Mouse (Mus musculus): ENCODE measurements around the gene Pld3.
"Not testable (repeated sequence)": the region's sequence is repeated elsewhere in the genome, so short reads cannot be mapped to it uniquely, and the experiment has no call there.

The Pld3 gene

DNA sequence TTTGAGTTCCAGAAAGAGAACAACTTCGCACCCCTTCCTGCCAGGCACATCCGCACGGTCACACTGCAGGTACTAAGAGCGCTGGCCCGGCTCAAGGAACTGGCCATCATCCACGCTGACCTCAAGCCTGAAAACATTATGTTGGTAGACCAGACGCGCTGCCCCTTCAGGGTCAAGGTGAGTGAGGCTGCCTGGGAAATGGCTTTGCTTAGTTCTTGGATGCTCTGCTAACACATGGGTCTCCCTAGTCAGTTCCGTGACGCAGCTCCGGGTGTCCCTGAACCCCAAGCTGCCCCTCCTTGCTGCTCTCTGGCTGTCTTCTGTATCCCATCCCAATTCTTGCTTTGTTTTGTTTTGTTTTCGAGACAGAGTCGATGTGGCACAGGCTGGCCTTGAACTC is 29.2 kb downstream of the Pld3 start:
- DNase-seq (ENCODE audit: low spot score): no peak

DNA sequence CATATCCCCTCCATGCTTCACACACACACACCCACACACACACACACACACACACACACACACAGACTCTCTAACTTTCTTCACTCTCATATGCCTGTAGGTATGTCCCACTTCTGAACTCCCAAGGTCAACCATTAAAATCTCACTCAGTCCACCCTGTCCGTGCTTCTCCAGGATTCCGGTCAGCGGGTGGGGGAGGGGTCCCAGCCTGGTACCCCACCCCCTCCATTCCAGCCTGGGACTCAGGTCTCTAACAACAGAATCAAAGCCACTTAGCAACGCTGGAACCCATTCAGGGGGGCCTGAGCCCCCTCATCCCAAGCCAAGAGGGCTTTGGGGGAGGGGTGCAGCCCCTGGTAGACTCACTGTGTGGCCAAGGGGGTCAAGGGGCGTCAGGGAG is 30.1 kb downstream of the Pld3 start, which contains the start of gene Hipk4:
Gene Hipk4, plus strand, starts transcription at position 301 of the 400 bp plus-strand sequence.
- DNase-seq (ENCODE audit: low spot score): no peak

DNA sequence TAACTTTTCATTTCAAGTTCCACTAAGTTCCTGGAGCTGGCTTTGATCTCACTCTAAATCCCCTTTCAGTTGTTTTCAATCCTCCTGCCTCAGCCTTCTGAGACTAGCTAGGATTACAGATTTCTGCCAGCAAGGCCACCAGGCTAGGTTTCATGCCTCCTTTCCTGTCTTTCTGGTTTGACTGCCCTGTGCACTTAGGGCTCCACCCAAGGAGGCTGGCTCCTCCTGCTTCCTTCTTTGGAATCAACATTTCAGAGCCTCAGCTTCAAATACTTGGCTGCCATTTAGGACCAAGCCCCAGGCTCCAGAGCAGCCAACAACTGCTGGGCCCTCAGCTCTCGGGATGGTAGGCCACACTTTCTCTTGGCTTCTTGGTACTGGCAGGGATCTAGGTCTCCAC is 32.4 kb downstream of the Pld3 start:
- DNase-seq (ENCODE audit: low spot score): no peak

DNA sequence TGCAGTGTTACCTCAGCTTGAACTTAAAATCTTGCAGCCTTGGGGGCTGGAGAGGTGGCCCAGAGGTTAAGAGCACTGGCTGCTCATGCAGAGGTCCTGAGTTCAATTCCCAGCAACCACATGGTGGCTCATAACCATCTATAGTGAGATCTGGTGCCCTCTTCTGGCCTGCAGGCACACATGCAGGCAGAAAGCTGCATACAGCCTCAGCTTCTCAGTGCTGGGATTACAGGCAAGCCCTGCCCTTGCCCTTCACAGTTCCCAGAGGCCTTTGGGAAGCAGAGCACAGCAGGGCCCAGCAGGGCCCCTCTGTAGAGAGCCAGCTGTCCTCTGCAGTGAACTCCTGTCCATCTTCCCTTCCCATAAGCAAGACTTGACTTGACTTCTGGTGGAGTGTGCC is 32.9 kb downstream of the Pld3 start:
- no peak for DNase-seq (ENCODE audit: low spot score)

- DNase-seq (ENCODE audit: low spot score): no peak
These were observed 34.7 kb downstream of the Pld3 start for GRCm38 (mm10) chr7:27518314-27518713.

- no peak for DNase-seq (ENCODE audit: low spot score)
These were observed 38.1 kb downstream of the Pld3 start for GRCm38 (mm10) chr7:27514961-27515360.

DNA sequence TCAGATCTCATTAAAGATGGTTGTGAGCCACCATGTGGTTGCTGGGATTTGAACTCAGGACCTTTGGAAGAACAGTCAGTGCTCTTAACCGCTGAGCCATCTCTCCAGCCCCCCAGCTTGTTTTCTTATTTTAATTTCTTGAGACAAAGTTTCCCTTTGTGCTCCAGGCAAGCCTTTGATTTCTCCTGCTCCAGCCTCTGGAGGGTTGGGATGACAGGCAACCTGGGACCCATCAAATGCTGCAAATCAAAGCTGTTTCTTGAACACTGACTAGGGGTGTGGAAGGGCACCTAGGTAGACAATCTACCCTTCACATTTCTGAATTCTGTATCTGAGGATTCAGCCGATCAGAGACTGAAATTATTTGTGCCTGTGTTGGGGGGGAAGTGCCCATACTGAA is 42.2 kb downstream of the Pld3 start:
- DNase-seq (ENCODE audit: low spot score): no peak

DNA sequence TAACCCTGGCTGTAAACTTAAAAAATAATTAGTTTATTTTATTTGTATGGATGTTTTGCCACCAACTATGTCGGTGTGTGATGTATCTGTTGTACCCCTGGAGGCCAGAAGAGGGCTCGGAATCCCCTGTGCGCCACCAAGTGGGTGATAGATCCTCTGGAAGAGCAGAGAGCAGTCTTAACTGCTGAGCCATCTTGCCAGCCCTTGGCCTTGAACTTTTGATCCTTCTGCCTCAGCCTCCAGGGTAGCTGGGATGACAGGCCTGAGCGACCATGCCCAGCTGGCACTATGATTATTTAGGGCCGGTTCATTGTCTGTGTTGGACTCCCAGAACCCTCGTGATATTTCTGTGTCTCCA is 44.4 kb downstream of the Pld3 start:
- DNase-seq (ENCODE audit: low spot score): peak; percentile 58

GRCm38 (mm10) chr7:27507711-27508647 is 45.0 kb downstream of the Pld3 start:
- peak; percentile 100 for DNase-seq (ENCODE audit: low spot score)

DNA sequence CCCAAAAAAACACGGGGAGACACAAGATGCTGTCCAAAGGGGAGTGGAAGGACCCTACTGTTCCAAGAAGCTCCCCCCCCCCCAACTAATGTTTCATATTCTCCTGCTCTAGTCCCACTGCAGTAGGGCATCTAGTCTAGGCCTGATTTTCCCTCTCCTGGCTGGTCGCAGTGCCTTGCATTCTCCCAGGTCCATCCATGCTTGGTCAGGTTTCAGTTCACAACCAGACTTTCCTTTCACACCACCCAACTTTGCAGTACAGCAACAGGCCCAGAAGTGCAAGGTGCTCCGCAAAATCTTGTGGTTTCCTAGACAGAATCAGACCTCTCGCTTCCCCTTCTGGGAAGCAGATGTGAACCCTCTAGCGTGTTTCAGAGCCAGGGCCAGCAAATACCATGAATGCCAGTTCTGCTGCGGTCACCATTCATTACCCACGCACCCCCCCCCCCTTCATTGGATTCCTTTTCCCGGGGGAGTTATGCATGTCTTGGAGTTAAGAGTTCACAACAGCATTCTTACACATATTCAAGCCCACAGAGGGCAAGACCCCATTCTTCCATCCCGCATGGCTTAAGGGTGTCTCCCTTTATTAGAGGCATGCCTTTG is 46.1 kb downstream of the Pld3 start:
- DNase-seq (ENCODE audit: low spot score): no peak

- DNase-seq (ENCODE audit: low spot score): no peak
These were observed 51.4 kb downstream of the Pld3 start for GRCm38 (mm10) chr7:27501620-27502019.

GRCm38 (mm10) chr7:27499036-27499435 is 54.0 kb downstream of the Pld3 start, which contains the start of gene Prx:
Gene Prx, plus strand, starts transcription at chr7:27499324.
- DNase-seq (ENCODE audit: low spot score): no peak

GRCm38 (mm10) chr7:27494659-27495367 is 58.2 kb downstream of the Pld3 start:
- not testable (repeated sequence) for DNase-seq (ENCODE audit: low spot score)

GRCm38 (mm10) chr7:27493450-27493849 is 59.6 kb downstream of the Pld3 start:
- no peak for DNase-seq (ENCODE audit: low spot score)

DNA sequence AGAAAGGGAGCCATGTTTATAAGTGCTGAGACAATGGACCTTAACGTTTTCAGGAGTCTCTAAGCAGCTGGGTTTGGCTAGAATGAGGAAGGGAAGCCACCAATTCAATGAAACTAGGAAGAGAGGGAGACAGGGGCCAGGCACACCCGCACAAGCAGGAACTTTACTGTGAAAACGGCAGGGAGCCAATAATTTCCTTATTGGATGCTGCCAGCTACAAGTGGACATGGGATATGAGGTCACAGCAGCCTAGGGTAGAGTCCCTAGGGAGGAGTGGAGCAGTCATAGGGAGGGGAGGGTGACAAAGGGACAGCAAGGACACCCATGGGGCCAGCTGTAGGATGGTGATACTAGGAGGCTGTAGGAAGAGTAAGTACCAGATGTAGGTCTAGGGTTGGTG is 60.0 kb downstream of the Pld3 start:
- no peak for DNase-seq (ENCODE audit: low spot score)

DNA sequence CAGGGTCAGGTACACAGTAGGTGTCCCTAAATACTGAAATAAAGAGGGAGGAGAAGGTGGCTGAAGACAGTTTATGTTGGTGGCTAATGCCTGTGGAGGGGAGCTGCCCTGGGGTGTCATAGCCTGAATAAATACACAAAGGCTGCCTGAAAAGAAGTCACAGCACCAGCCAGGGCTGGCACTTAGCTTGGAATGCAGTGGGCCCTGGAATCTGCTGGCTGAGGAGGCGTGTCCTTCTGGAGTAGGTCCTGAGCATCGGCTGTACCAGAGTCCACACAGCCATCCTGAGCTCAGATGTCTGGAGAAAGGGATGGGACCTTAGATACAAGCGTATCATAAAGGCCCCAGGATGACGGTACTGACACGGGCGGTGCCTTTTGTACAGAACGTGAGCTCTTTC is 61.2 kb downstream of the Pld3 start:
- DNase-seq (ENCODE audit: low spot score): no peak

DNA sequence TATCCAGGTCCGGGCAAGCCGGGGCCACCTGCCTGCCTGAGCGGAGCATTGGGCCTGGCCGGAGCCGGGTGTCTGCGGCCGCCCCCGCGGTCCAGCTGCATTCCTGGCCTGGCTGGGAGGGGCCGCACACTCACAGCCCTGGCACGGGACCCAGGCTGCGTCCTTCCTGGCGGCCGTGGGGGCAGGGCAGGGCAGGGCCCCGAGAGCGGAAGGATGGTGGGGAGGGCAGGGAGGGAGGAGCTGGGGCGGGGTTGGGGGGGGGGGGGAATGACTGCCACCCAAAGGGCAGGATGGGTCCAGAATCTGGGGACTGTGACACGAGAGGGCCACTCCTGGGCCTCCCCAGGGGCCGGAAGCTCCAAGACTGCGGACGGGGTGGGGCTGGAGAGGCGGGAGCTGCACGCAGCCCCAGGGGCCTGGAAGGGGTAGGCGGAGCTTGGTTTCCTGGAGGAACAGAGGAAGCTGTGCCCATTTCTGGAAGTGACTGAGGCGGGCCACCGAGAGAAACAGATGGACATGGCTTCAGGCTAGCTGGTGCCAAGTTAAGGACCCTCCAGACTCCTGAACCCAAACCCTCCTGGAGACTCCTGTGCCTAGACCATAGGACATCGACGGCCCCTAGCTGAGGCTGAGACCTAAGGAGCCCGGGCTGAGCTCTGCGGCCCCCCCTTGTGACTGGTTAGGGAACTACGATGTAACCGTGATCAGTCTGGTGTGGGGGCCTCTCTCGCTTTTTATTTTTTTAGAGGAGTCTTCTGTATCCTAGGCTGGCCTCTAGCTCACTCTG is 62.3 kb downstream of the Pld3 start:
- peak; percentile 89 for DNase-seq (ENCODE audit: low spot score)

DNA sequence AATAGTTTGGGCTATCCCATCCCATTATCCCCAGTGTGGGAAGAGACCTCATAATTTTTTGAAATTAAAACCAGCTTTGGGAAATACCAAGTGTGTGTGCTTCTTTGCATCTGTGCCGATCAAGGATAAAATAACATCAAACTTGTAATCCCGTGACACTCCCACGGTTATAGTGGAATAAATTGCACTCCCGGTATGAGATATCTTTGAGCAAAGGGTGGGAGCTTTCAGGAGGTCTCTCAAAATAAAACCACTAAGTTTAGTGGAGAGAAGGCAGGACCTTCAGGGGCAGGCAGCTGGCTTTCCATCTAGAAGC is 62.8 kb downstream of the Pld3 start:
- DNase-seq (ENCODE audit: low spot score): no peak

GRCm38 (mm10) chr7:27489270-27489869 is 63.6 kb downstream of the Pld3 start:
- no peak for DNase-seq (ENCODE audit: low spot score)

DNA sequence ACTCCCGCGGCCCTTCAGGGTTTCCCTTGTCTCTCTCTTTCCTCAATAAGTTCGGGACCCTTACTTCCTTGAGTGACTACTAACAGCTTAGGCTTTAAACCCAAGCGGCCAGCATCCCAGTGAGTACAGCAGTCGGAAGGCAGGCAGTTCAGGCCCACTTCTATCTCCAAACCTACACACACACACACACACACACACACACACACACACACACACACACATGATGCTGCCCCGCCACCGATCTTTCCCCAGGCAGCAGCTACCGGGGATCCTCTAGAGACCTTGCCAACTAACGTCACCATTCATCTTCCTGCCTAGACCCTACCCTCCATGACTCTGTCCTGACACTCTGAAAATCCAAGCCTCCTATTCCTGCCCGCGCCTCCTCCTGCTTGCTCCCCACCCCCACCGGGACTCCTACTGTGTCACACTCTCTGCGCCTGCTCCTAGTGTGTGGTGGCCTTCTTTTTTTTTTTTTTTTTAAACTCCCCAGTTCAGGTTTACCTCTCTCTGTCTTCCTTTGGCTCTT is 65.2 kb downstream of the Pld3 start:
- DNase-seq (ENCODE audit: low spot score): no peak
